13 mouse cellular contexts compared by ENCODE assay signal in genomic region chr12:112859930-112860329, GRCm38 (mm10). TPM values are rescaled to one million over a fixed set of nuclear protein-coding genes. Genes with fewer than 3 reads are reported as not detected.
A peak's percentile ranks its signal among the peaks of the same experiment; 100 is the strongest.
DNase-seq lines count a peak whose midpoint lies in the region; ATAC-seq lines count a peak whose summit lies in the region.
"Had no signal": no experiment of that assay in that cellular context is flagged by ENCODE, and none has a peak within 500 bp of the region (broad histone marks: within the 10 kb centered on the region; RNA-seq: fewer than 3 reads in every experiment).

No protein-coding gene starts in this region.

- H3K27ac ChIP-seq in liver, embryonic 12.5 days, result no peak overlapping the region
- H3K27ac ChIP-seq: limb, embryonic 13.5 days had no signal

- no peaks in the 10 kb centered on the region for H3K27me3 ChIP-seq in liver, embryonic 12.5 days (replicated peaks)
- H3K27me3 ChIP-seq: limb, embryonic 13.5 days had no signal

- peaks cover 3% of the 10 kb centered on the region; the same call in 1 of the 2 replicates for H3K4me1 ChIP-seq in liver, embryonic 12.5 days
- H3K4me1 ChIP-seq: limb, embryonic 13.5 days had no signal

- 0 out of 2 replicates have a peak overlapping the region, but pooled peaks have one; percentile 4 for H3K4me2 ChIP-seq in liver, embryonic 12.5 days
- H3K4me2 ChIP-seq: limb, embryonic 13.5 days had no signal

- no peak for DNase-seq in liver
- peak; percentile 75 to 87 for DNase-seq in CD8-positive naive resting alpha-beta T cell, adult 2 months (ENCODE audit: low read depth in 2 of 2, low spot score in 2 of 2)
- DNase-seq in thymus, adult 18-20 months, result peak; percentile 73 to 88
- no peak for DNase-seq in adrenal gland, adult (ENCODE audit: inconsistent age in 2 of 2, low spot score in 1 of 2)
- DNase-seq in cerebellum, postnatal 4 days (ENCODE audit: low spot score in 2 of 2), result no peak
- no peak for DNase-seq in frontal cortex, postnatal 25 days (ENCODE audit: low spot score in 2 of 2)
- DNase-seq: layer of hippocampus, adult 9-11 months; right cerebral cortex, adult 18-20 months had no signal

- ATAC-seq in liver, embryonic 12.5 days, result no peak
- ATAC-seq in inflammation-experienced regulatory T-cells, adult 6 months, result peak; percentile 57
- ATAC-seq: intestine, postnatal 0 days had no signal

- H3K9me3 ChIP-seq in liver, embryonic 12.5 days (replicated peaks), result no peaks in the 10 kb centered on the region
- H3K9me3 ChIP-seq: limb, embryonic 13.5 days had no signal

- H3K36me3 ChIP-seq in liver, embryonic 12.5 days, result no peaks in the 10 kb centered on the region
- H3K36me3 ChIP-seq: limb, embryonic 13.5 days had no signal

- H3K4me3 ChIP-seq in liver, embryonic 12.5 days, result no peak overlapping the region
- H3K4me3 ChIP-seq: limb, embryonic 13.5 days had no signal

- 36% methylated on average over 8 of the region's 8 CpGs for WGBS in liver, embryonic 12.5 days (ENCODE audit: insufficient replicate concordance)

- no peak overlapping the region for H3K9ac ChIP-seq in liver, embryonic 12.5 days
- H3K9ac ChIP-seq: limb, embryonic 13.5 days had no signal

RNA-seq across cellular contexts. Expression of gene Gpr132, which starts 8.1 kb away (rescaled TPM):
- polyA plus RNA-seq in liver, embryonic 12.5 days (2016; fragmentation: Nextera tagmentation; extraction: Ambion mirVana), result 0.32 and 0.61 TPM in 2 replicates
- polyA plus RNA-seq in inflammation-experienced regulatory T-cells, adult 6 months (2017; shearing (Covaris generic)), result 10 to 100 TPM; 71.4 to 79.0 (median 77.8) TPM
- polyA plus RNA-seq: neural tube, embryonic 11.5 days had no signal

RNA-seq across cellular contexts. Expression of gene Cdca4, which starts 30.7 kb away (rescaled TPM):
- polyA plus RNA-seq in liver, embryonic 12.5 days (2016; fragmentation: Nextera tagmentation; extraction: Ambion mirVana), result 82.0 and 86.0 TPM in 2 replicates
- polyA plus RNA-seq in inflammation-experienced regulatory T-cells, adult 6 months (2017; shearing (Covaris generic)), result 10 to 100 TPM; 67.6 to 86.3 (median 83.9) TPM

RNA-seq across cellular contexts. Expression of gene Clba1, which starts 51.2 kb away (rescaled TPM):
- polyA plus RNA-seq in liver, embryonic 12.5 days (2016; fragmentation: Nextera tagmentation; extraction: Ambion mirVana), result 1.1 and 1.2 TPM in 2 replicates
- polyA plus RNA-seq in inflammation-experienced regulatory T-cells, adult 6 months (2017; shearing (Covaris generic)), result under 1 TPM in 2 of 3 experiments, not detected in 1; 0.33 to 0.50 TPM

RNA-seq across cellular contexts. Expression of gene Ahnak2, which starts 57.5 kb away (rescaled TPM):
- polyA plus RNA-seq in liver, embryonic 12.5 days (2016; fragmentation: Nextera tagmentation; extraction: Ambion mirVana), result 0.13 and 0.23 TPM in 2 replicates
- polyA plus RNA-seq in inflammation-experienced regulatory T-cells, adult 6 months (2017; shearing (Covaris generic)), result not detected

Comparison
In these comparisons a context has a peak if more than half of its experiments do, and no peak if none do; other contexts are left out.
1. DNase-seq: peak in CD8-positive naive resting alpha-beta T cell, adult 2 months (2 of 2) and thymus, adult 18-20 months (2 of 2); none in liver (single experiment), adrenal gland, adult (0 of 2), cerebellum, postnatal 4 days (0 of 2) and frontal cortex, postnatal 25 days (0 of 2).
2. RNA of gene Gpr132, which starts 8.1 kb away (polyA plus RNA-seq): 71.4 to 79.0 TPM in inflammation-experienced regulatory T-cells, adult 6 months; 0.32 to 0.61 TPM in liver, embryonic 12.5 days; every median in the first group is over 10 times any median in the second.